Mouse (Mus musculus) cerebellum, adult 18-20 months (tissue): ENCODE results near the gene Adgrf2.
A peak's percentile ranks its signal among the peaks of the same experiment; 100 is the strongest.

Experiments
- DNase-seq, 2 experiments: peaks; one replicate each; pipeline ENCODE4 v3.0.0; 2021

Adgrf2 gene

DNA sequence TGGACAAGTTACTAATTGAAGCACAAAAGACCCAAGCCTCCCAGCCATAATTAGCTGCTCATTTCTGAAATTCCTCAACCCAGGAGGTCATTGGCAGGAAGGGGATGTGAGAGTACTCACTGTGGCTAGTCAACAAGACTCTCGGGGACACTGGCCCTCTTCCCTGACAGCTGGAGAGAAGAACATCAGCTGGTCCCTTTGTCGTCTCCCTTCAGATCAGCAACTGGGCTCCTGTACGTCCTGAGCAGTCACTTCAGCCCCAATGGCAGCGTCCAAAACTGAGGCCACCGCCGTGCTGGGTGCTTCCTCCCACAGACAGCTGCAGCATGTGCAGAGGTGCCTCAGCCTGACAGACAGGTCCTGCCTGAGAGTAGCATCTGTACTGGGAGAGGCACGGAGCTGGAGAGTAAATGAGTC is at the start of gene Adgrf2:
Adgrf2 (minus strand) TSS at position 379 of the 417 bp plus-strand sequence.
- DNase-seq = no peak

DNA sequence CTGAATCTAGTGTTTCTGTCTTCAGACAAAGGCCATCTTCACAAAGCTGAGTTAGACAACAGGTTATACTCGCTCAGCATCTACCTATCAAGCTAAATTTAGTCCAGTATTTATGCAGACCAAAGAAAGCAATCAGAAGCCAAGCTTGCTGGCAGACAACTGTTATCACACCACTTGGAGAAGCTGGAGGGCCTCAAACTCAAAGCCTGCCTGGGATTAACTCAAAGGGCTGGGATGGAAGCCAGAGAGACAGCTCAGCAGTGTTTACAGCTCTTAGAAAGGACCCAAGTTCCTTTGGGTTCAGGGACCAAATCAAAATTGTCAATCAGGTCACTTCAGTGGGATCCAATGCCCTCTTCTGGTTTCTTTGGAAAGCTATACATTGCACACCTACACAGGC is 48.8 kb upstream of the Adgrf2 start:
- no peak for DNase-seq

- no peak for DNase-seq
Observed at GRCm38 (mm10) chr17:42789723-42790122, 47.7 kb upstream of the Adgrf2 start.

DNA sequence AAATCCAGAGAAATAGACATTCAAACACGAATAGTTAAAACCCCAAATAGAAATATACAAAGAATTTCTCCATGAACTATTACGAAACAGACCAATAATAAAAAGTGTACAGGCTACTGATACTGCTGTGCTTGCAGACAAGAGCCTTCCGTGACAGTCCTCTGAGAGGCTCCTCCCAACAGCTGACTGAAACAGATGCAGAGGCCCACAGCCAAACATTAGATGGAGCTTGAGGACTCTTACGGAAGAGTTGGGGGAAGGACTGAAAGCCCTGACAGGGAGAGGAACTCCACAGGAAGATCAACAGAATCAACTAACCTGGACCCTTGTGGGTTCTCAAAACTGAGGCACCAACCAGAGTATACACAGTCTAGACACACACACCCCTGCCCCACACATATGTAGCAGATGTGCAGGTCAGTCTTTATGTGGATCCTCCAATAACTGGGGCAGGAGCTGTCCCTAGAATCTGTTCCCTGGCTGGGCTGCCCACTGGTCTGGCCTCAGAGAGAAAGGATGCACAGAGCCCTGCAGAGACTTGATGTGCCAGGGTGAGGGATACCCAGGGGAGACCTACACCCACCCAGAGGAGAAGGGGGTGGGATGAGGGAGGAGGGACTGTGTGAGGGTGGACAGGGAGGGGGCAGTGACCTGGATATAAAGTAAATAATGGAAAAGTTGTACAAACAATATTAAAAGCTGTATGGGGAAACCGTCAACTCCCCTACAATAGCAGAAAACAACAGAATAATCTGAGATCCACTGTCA is 46.9 kb upstream of the Adgrf2 start:
- DNase-seq = no peak

DNA sequence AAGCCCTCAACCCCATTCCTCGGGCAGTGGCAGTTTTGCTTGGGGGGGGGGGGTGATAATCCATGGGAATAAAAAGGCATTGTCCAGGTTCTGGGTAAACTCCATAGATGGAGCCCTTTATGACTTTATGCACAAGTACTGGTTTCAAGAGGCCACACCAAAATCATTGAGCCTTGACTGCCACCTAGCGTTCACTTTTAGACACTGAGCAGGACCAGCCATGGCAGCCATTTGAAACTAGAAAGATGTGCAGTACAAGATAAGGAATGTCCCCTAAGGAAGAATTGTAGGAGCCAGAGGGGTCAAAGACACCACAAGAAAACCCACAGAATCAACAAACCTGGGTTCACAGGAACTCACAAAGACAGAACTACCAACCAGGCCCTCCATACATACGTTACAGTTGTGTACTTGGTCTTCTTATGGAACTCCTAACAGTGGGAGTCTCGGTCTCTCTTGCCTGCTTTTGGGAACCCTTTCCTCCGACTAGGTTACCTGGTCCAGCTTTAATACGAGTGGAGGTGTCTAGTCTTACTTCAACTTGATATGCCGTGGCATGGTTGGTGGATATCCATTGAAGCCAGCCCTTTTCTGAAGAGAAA is 40.3 kb upstream of the Adgrf2 start:
- peak; percentile 62 to 68 for DNase-seq

- DNase-seq = no peak
Observed at GRCm38 (mm10) chr17:42753791-42754190, 11.8 kb upstream of the Adgrf2 start.

DNA sequence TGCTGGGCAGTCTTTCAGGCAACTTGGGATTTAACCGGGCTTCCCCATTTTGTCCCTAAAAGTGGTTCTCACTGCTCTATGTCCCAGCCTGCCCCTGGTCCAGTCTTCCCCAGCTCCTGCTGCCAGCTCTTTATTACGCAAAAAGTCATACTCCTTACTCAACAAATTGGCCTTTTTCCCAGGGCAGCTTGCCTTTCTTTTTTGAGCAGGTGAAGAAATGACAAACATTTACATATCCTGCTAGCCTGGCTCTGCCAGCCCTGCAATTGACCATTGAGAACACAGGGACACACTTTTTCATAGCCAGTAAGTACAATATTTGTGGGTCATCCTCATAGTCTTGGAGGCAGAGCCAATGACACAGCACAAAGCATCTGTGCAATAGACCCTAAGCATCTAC is 10.2 kb upstream of the Adgrf2 start:
- DNase-seq = no peak

- DNase-seq = no peak
Observed at GRCm38 (mm10) chr17:42745657-42746420, 3.9 kb upstream of the Adgrf2 start.

DNA sequence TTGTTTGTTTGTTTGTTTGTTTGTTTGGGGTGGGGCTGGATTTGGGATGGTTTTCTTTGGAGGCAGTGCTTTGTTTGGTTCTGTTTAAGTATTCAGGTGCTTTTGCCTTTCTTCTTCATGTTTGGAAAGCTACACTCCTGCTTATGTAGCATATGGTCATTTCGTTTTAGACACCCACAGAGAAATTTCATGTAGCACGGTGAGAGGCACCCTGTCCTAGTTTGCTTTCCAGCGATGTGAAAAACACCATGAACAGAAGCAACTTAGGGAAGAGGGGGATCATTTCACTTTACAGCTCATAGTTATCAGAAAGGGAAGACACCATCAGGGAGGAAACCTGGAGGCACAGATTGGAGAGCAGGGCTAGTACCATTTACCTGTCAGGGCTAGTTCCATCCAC is 844 bp upstream of the Adgrf2 start:
- DNase-seq = no peak

- DNase-seq = no peak
Observed at GRCm38 (mm10) chr17:42738794-42739193, 3.2 kb downstream of the Adgrf2 start.

- DNase-seq = no peak
Observed at GRCm38 (mm10) chr17:42717161-42717560, 24.8 kb downstream of the Adgrf2 start.

- no peak for DNase-seq
Observed at GRCm38 (mm10) chr17:42714991-42715390, 27.0 kb downstream of the Adgrf2 start.

- no peak for DNase-seq
Observed at GRCm38 (mm10) chr17:42710717-42711116, 31.3 kb downstream of the Adgrf2 start.

- no peak for DNase-seq
Observed at GRCm38 (mm10) chr17:42705611-42706010, 36.4 kb downstream of the Adgrf2 start.

GRCm38 (mm10) chr17:42702198-42702597 is 39.8 kb downstream of the Adgrf2 start:
- no peak for DNase-seq

DNA sequence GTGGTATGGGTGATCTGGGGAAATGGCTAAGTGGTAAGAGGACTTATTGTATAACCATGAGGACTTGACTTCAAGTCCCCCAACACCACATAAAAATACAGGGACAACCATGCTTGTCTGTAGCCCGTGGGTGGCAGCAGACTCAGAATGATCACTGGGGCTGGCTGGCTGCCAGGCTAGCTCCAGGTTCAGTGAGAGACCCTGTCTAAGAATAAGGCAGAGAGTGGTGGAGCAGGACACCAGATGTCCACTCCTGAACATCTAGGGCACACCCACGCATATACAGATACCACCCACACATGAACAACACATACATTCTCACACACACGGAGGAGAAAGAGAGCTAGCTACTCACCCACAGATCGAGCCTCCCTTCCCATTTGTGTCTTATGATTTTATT is 47.2 kb downstream of the Adgrf2 start:
- DNase-seq = no peak

- DNase-seq = no peak
Observed at GRCm38 (mm10) chr17:42692136-42692535, 49.8 kb downstream of the Adgrf2 start, which contains the start of gene Adgrf4. TSS of gene Adgrf4 (minus strand) at chr17:42692284.

- no peak for DNase-seq
Observed at GRCm38 (mm10) chr17:42690531-42690930, 51.4 kb downstream of the Adgrf2 start.
